Mouse (Mus musculus) embryonic fibroblast, embryonic 13.5 days (primary cell): ENCODE measurements around the gene Slc9a3r1.

Experiments
- CTCF ChIP-seq: IDR thresholded peaks from 2 replicates; pipeline ENCODE4 v1.5.1; 2011; ENCODE audit warnings: mild to moderate bottlenecking, control low read depth, low read length, moderate library complexity, borderline replicate concordance; ENCODE audit not compliant: insufficient read depth
- POLR2A ChIP-seq: IDR thresholded peaks from 2 replicates; pipeline ENCODE4 v1.6.1; 2011; ENCODE audit warnings: low read depth, mild to moderate bottlenecking, control low read depth, low read length, moderate library complexity

DNA sequence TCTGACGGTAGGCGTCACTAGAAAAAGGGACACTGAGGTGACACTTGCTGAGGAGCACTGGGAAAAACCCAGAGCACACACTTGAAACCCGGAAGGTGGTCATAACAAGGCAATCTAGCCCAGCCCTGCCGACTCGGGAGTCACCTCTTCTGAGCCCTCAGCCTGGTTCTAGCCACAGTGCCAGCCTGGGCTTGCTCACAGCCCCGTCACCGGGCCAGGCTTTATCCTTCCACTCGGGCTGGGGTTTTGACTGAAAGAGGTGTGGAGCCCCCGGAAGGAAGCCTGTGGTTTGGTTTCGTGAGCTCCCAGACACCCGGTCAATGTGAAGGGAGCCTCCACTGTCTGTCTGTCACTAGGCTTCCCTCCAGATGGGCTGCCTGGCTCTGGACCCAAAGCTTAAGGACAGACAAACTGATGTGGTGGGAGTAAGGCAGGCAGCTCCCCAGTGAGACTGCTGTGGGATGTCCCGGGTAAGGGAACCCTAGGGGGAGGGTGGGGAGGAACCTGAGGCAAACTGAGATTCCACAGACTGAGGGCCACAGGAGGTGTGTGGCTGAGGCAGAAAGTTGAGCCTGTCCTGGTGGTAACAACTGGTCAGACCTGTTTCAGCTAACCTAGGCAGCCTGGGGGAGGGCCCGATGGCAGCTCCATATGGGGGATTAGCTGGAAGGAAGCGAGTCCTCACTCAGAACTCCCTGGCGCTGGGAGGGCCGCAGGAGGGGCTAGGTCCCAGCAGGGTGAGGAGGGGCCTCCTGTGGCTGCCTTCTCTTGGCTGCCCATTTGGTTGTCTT is 10.6 kb downstream of the Slc9a3r1 start:
- TF ChIP-seq POLR2A (no peak), CTCF (no peak)
